Mouse (Mus musculus): Measurements from ENCODE around the gene Psmb10. TPM values are rescaled to one million over a fixed set of nuclear protein-coding genes. Genes with fewer than 3 reads are reported as not detected.
A peak's percentile ranks its signal among the peaks of the same experiment; 100 is the strongest.

The Psmb10 gene
- polyA plus RNA-seq, 1 experiment = 73.5 TPM

- Histone ChIP-seq H3ac (ENCODE audit: control insufficient read depth, insufficient read length, low read depth) (no peak overlapping the region), H3K79me2 (ENCODE audit: control insufficient read depth, insufficient read depth) (no peaks in the 10 kb centered on the region), H3K79me3 (ENCODE audit: low read depth) (peaks cover 2% of the 10 kb centered on the region), H3K36me3 (ENCODE audit: control insufficient read depth, insufficient read depth) (peaks cover 3% of the 10 kb centered on the region), H3K27me3 (ENCODE audit: control insufficient read depth, insufficient read depth, insufficient read length) (no peaks in the 10 kb centered on the region), H3K4me3 (ENCODE audit: insufficient read depth, poor library complexity, severe bottlenecking) (no peak overlapping the region)
- TF ChIP-seq CEBPB (IDR thresholded peaks at IDR 0.05; ENCODE audit: low read depth) = no peak
- no peak for TF ChIP-seq USF1 (IDR thresholded peaks at IDR 0.05; ENCODE audit: low read depth)
- no peak for TF ChIP-seq MYOD1 (IDR thresholded peaks at IDR 0.05; ENCODE audit: control insufficient read depth, insufficient read length, low read depth)
- TF ChIP-seq MYOG (IDR thresholded peaks at IDR 0.05; ENCODE audit: control insufficient read depth, extremely low read depth, insufficient read length) = no peak
- TF ChIP-seq FOSL1 (IDR thresholded peaks at IDR 0.05; ENCODE audit: insufficient read depth, low read length, poor library complexity, severe bottlenecking) = no peak
- no peak for TF ChIP-seq MAX (IDR thresholded peaks at IDR 0.05)
- no peak for TF ChIP-seq CTCF (IDR thresholded peaks at IDR 0.05; ENCODE audit: control insufficient read depth, insufficient read depth, insufficient read length)
Observed at GRCm38 (mm10) chr8:105931271-105931670, 7.0 kb downstream of the Psmb10 start.

- H3K36me3 ChIP-seq (ENCODE audit: control insufficient read depth, insufficient read depth) = peaks cover 3% of the 10 kb centered on the region
- H3K79me2 ChIP-seq (ENCODE audit: control insufficient read depth, insufficient read depth) = no peaks in the 10 kb centered on the region
- H3K79me3 ChIP-seq (ENCODE audit: low read depth) = no peaks in the 10 kb centered on the region
- no peak overlapping the region for H3ac ChIP-seq (ENCODE audit: control insufficient read depth, insufficient read length, low read depth)
- no peaks in the 10 kb centered on the region for H3K27me3 ChIP-seq (ENCODE audit: control insufficient read depth, insufficient read depth, insufficient read length)
- H3K4me3 ChIP-seq (ENCODE audit: insufficient read depth, poor library complexity, severe bottlenecking) = no peak overlapping the region
- TF ChIP-seq MYOG (IDR thresholded peaks at IDR 0.05; ENCODE audit: control insufficient read depth, extremely low read depth, insufficient read length) = no peak
- TF ChIP-seq CTCF (IDR thresholded peaks at IDR 0.05; ENCODE audit: control insufficient read depth, insufficient read depth, insufficient read length) = peak; percentile 83
- no peak for TF ChIP-seq MAX (IDR thresholded peaks at IDR 0.05)
- TF ChIP-seq FOSL1 (IDR thresholded peaks at IDR 0.05; ENCODE audit: insufficient read depth, low read length, poor library complexity, severe bottlenecking) = no peak
- no peak for TF ChIP-seq MYOD1 (IDR thresholded peaks at IDR 0.05; ENCODE audit: control insufficient read depth, insufficient read length, low read depth)
- no peak for TF ChIP-seq CEBPB (IDR thresholded peaks at IDR 0.05; ENCODE audit: low read depth)
- TF ChIP-seq USF1 (IDR thresholded peaks at IDR 0.05; ENCODE audit: low read depth) = no peak
Observed at GRCm38 (mm10) chr8:105930602-105931001, 7.6 kb downstream of the Psmb10 start.

DNA sequence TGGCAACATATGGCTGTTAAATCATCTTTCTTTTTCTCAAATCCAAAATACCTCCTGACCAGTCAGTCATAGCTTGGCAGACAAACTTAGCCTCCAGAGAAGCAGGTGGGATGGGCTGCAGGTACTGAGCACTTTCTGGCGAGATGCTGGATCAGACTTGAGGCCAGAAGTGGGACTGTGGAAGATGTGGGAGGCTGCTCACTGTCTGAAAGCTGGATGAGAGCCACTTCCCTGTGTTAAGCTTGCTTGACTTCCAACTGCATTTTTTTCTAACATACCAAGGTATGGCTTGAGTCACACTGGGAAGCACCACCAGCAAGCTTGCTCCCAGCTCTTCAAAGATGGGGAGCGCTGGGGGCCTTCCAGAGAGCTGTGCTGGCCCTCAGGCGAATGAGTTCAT lies 13.1 kb downstream of the Psmb10 start:
- no peak for TF ChIP-seq CTCF (IDR thresholded peaks at IDR 0.05; ENCODE audit: control insufficient read depth, insufficient read depth, insufficient read length)
- TF ChIP-seq MYOD1 (IDR thresholded peaks at IDR 0.05; ENCODE audit: control insufficient read depth, insufficient read length, low read depth) = no peak
- no peak for TF ChIP-seq CEBPB (IDR thresholded peaks at IDR 0.05; ENCODE audit: low read depth)
- TF ChIP-seq USF1 (IDR thresholded peaks at IDR 0.05; ENCODE audit: low read depth) = no peak
- TF ChIP-seq MAX (IDR thresholded peaks at IDR 0.05) = no peak
- TF ChIP-seq MYOG (IDR thresholded peaks at IDR 0.05; ENCODE audit: control insufficient read depth, extremely low read depth, insufficient read length) = no peak
- TF ChIP-seq FOSL1 (IDR thresholded peaks at IDR 0.05; ENCODE audit: insufficient read depth, low read length, poor library complexity, severe bottlenecking) = no peak
- Histone ChIP-seq H3ac (ENCODE audit: control insufficient read depth, insufficient read length, low read depth) (no peak overlapping the region), H3K79me2 (ENCODE audit: control insufficient read depth, insufficient read depth) (no peaks in the 10 kb centered on the region), H3K36me3 (ENCODE audit: control insufficient read depth, insufficient read depth) (no peaks in the 10 kb centered on the region), H3K27me3 (ENCODE audit: control insufficient read depth, insufficient read depth, insufficient read length) (no peaks in the 10 kb centered on the region), H3K79me3 (ENCODE audit: low read depth) (no peaks in the 10 kb centered on the region), H3K4me3 (ENCODE audit: insufficient read depth, poor library complexity, severe bottlenecking) (no peak overlapping the region)

DNA sequence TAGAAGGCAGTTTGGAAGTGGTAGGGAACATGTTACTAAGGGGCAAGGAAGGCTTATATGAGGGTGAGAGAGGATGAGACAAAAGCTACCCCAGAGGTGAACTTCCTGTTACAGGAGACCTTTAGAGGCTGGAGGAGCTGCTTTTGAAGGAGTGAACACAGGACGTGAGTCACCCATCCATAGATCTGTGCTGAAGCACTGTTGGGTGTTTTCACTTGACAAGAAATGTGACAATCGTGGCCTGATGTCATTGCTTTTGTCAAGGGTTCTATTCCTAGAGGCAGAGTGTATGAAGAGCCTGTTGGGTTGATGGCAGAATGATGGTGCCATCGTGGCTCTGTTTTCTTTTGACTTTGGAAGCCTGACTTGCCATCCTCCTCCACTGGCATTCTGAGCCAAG lies 18.9 kb downstream of the Psmb10 start:
- TF ChIP-seq MYOD1 (IDR thresholded peaks at IDR 0.05; ENCODE audit: control insufficient read depth, insufficient read length, low read depth) = no peak
- TF ChIP-seq USF1 (IDR thresholded peaks at IDR 0.05; ENCODE audit: low read depth) = no peak
- no peak for TF ChIP-seq MAX (IDR thresholded peaks at IDR 0.05)
- TF ChIP-seq FOSL1 (IDR thresholded peaks at IDR 0.05; ENCODE audit: insufficient read depth, low read length, poor library complexity, severe bottlenecking) = no peak
- no peak for TF ChIP-seq CTCF (IDR thresholded peaks at IDR 0.05; ENCODE audit: control insufficient read depth, insufficient read depth, insufficient read length)
- no peak for TF ChIP-seq CEBPB (IDR thresholded peaks at IDR 0.05; ENCODE audit: low read depth)
- TF ChIP-seq MYOG (IDR thresholded peaks at IDR 0.05; ENCODE audit: control insufficient read depth, extremely low read depth, insufficient read length) = no peak
- Histone ChIP-seq H3K79me3 (ENCODE audit: low read depth) (no peaks in the 10 kb centered on the region), H3K36me3 (ENCODE audit: control insufficient read depth, insufficient read depth) (no peaks in the 10 kb centered on the region), H3K27me3 (ENCODE audit: control insufficient read depth, insufficient read depth, insufficient read length) (no peaks in the 10 kb centered on the region), H3K4me3 (ENCODE audit: insufficient read depth, poor library complexity, severe bottlenecking) (no peak overlapping the region), H3ac (ENCODE audit: control insufficient read depth, insufficient read length, low read depth) (no peak overlapping the region), H3K79me2 (ENCODE audit: control insufficient read depth, insufficient read depth) (no peaks in the 10 kb centered on the region)

DNA sequence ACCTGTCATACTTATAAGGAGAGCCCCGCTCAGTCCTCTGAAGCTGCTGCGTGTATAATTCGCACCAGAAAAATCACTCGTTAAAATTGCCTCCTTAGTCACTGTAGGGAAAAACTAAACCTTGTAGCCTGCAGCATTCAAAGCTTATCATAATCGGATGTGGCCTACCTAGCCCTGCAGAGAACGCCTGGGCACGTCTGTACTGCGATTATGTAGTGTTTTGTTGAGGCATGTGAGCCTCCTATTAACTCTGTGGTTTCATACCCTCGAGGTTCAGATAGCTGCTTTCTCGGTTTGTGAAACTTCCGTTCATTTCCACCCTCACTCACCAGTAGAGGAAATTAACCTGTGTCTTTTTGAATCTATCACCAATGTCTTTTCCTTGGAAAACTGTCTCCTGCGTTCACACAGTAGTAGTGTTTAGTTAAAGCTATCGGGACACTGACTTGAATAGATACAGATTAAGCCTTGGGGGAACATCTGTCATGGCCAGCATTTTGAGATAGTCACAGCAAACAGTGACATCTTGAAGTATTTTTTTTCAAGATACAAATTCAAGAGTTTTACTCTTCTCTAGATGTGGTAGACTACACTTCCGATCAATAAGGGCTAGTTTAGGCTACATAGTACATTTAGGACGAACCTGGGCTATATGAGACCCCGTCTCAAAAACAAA lies 37.2 kb downstream of the Psmb10 start:
- H3K36me3 ChIP-seq (ENCODE audit: control insufficient read depth, insufficient read depth) = no peaks in the 10 kb centered on the region

More for the DNA sequence above, 37.2 kb downstream of the Psmb10 start:
- H3K27me3 ChIP-seq (ENCODE audit: control insufficient read depth, insufficient read depth, insufficient read length) = no peaks in the 10 kb centered on the region
- no peak for TF ChIP-seq MYOD1 (IDR thresholded peaks at IDR 0.05; ENCODE audit: control insufficient read depth, insufficient read length, low read depth)
- TF ChIP-seq MAX (IDR thresholded peaks at IDR 0.05) = no peak
- no peak for TF ChIP-seq FOSL1 (IDR thresholded peaks at IDR 0.05; ENCODE audit: insufficient read depth, low read length, poor library complexity, severe bottlenecking)
- no peak for TF ChIP-seq CEBPB (IDR thresholded peaks at IDR 0.05; ENCODE audit: low read depth)
- TF ChIP-seq CTCF (IDR thresholded peaks at IDR 0.05; ENCODE audit: control insufficient read depth, insufficient read depth, insufficient read length) = no peak
- no peak for TF ChIP-seq MYOG (IDR thresholded peaks at IDR 0.05; ENCODE audit: control insufficient read depth, extremely low read depth, insufficient read length)
- TF ChIP-seq USF1 (IDR thresholded peaks at IDR 0.05; ENCODE audit: low read depth) = no peak
- H3ac ChIP-seq (ENCODE audit: control insufficient read depth, insufficient read length, low read depth) = peak overlapping the region; percentile 100
- H3K79me2 ChIP-seq (ENCODE audit: control insufficient read depth, insufficient read depth) = peaks cover 29% of the 10 kb centered on the region
- peak overlapping the region; percentile 75 for H3K4me3 ChIP-seq (ENCODE audit: insufficient read depth, poor library complexity, severe bottlenecking)
- H3K79me3 ChIP-seq (ENCODE audit: low read depth) = peaks cover 6% of the 10 kb centered on the region

All from C2C12 (cell line).